ENCODE assay signal across 22 mouse cellular contexts in genomic region chr2:35797998-35798397, GRCm38 (mm10).
A peak's percentile ranks its signal among the peaks of the same experiment; 100 is the strongest.
DNase-seq lines count a peak whose midpoint lies in the region; ATAC-seq and TF ChIP-seq lines count a peak whose summit lies in the region.
"Had no signal": no experiment of that assay in that cellular context is flagged by ENCODE, and none has a peak within 500 bp of the region (broad histone marks: within the 10 kb centered on the region; RNA-seq: fewer than 3 reads in every experiment).

No protein-coding gene starts in this region.

- WGBS in kidney, embryonic 14.5 days, result 27% methylated on average over 8 of the region's 8 CpGs
- 52% methylated on average over 8 of the region's 8 CpGs for WGBS in stomach, postnatal 0 days

- 0 out of 2 replicates have a peak, but pooled peaks cover 5% of the 10 kb centered on the region for H3K4me1 ChIP-seq in kidney, embryonic 14.5 days (ENCODE audit: control insufficient read depth, insufficient read depth, low read length)
- no peaks in the 10 kb centered on the region for H3K4me1 ChIP-seq in stomach, postnatal 0 days (replicated peaks; ENCODE audit: control insufficient read depth, insufficient read depth)
- H3K4me1 ChIP-seq: embryonic facial prominence, embryonic 15.5 days; forebrain, embryonic 10.5 days; forebrain, embryonic 15.5 days; hindbrain, embryonic 12.5 days had no signal

- no peak overlapping the region for H3K27ac ChIP-seq in kidney, embryonic 14.5 days (ENCODE audit: low read depth, low read length)
- H3K27ac ChIP-seq in stomach, postnatal 0 days (replicated peaks), result no peak overlapping the region
- H3K27ac ChIP-seq: embryonic facial prominence, embryonic 15.5 days; forebrain, embryonic 10.5 days; forebrain, embryonic 15.5 days; heart, embryonic 10.5 days; hindbrain, embryonic 12.5 days had no signal

- TF ChIP-seq EP300 in stomach, postnatal 0 days (optimal IDR thresholded peaks at IDR 0.05), result no peak

- H3K27me3 ChIP-seq in kidney, embryonic 14.5 days (ENCODE audit: control insufficient read depth, insufficient read depth, low read length), result no peaks in the 10 kb centered on the region
- H3K27me3 ChIP-seq in stomach, postnatal 0 days (ENCODE audit: control insufficient read depth, insufficient read depth, low read length), result no peaks in the 10 kb centered on the region
- H3K27me3 ChIP-seq: embryonic facial prominence, embryonic 15.5 days; forebrain, embryonic 15.5 days; hindbrain, embryonic 12.5 days had no signal

- ATAC-seq in kidney, embryonic 14.5 days (ENCODE audit: low FRiP score, low TSS enrichment), result peak; percentile 80
- no peak for ATAC-seq in stomach, postnatal 0 days (ENCODE audit: low FRiP score, low TSS enrichment)
- ATAC-seq: forebrain, embryonic 15.5 days; hindbrain, embryonic 16.5 days; inflammation-experienced regulatory T-cells, adult 6 months had no signal

- H3K4me3 ChIP-seq in kidney, embryonic 14.5 days (ENCODE audit: low read length), result no peak overlapping the region
- H3K4me3 ChIP-seq in stomach, postnatal 0 days (ENCODE audit: low read depth, low read length), result no peak overlapping the region
- H3K4me3 ChIP-seq: embryonic facial prominence, embryonic 15.5 days; erythroblast, embryonic 14.5 days; forebrain, embryonic 10.5 days; forebrain, embryonic 15.5 days; heart, embryonic 10.5 days; hindbrain, embryonic 12.5 days had no signal

- no peak overlapping the region for H3K9ac ChIP-seq in kidney, embryonic 14.5 days (ENCODE audit: low read depth, low read length)
- H3K9ac ChIP-seq in stomach, postnatal 0 days (ENCODE audit: low read length), result no peak overlapping the region
- H3K9ac ChIP-seq: embryonic facial prominence, embryonic 15.5 days; forebrain, embryonic 15.5 days; hindbrain, embryonic 12.5 days had no signal

- DNase-seq in kidney, postnatal 4 days, result no peak
- peak; percentile 16 for DNase-seq in ZHBTc4 (ENCODE audit: low read depth, low spot score)
- peak; percentile 58 for DNase-seq in adrenal gland, adult 2 months
- peak; percentile 36 for DNase-seq in adrenal gland, postnatal 25 days
- DNase-seq in stomach, postnatal 0 days (ENCODE audit: low spot score), result no peak
- no peak for DNase-seq in layer of hippocampus, adult 9-10 months (ENCODE audit: low spot score)
- DNase-seq in spleen, postnatal 36 days (ENCODE audit: low spot score in 2 of 2), result no peak
- DNase-seq: cerebellum, adult 2 months; cerebellum, postnatal 10 days; gastrocnemius, postnatal 10 days; heart, adult 18-20 months; heart, postnatal 10 days; heart, postnatal 4 days had no signal

- H3K36me3 ChIP-seq in kidney, embryonic 14.5 days (ENCODE audit: control insufficient read depth, insufficient read depth, low read length), result no peaks in the 10 kb centered on the region
- H3K36me3 ChIP-seq in stomach, postnatal 0 days (ENCODE audit: control insufficient read depth, insufficient read depth, low read length), result no peaks in the 10 kb centered on the region
- H3K36me3 ChIP-seq: embryonic facial prominence, embryonic 15.5 days; forebrain, embryonic 10.5 days; forebrain, embryonic 15.5 days; heart, embryonic 10.5 days; hindbrain, embryonic 12.5 days had no signal

- TF ChIP-seq CTCF in stomach, postnatal 0 days (IDR thresholded peaks at IDR 0.05; ENCODE audit: low read depth), result no peak

- 0 out of 2 replicates have a peak, but pooled peaks cover 3% of the 10 kb centered on the region for H3K9me3 ChIP-seq in kidney, embryonic 14.5 days (ENCODE audit: control insufficient read depth, low read length)
- no peaks in the 10 kb centered on the region for H3K9me3 ChIP-seq in stomach, postnatal 0 days (ENCODE audit: control insufficient read depth, low read length)
- H3K9me3 ChIP-seq: embryonic facial prominence, embryonic 15.5 days; forebrain, embryonic 15.5 days; heart, embryonic 10.5 days had no signal

- no peak overlapping the region for H3K4me2 ChIP-seq in kidney, embryonic 14.5 days (replicated peaks; ENCODE audit: low read depth, low read length)
- H3K4me2 ChIP-seq in stomach, postnatal 0 days (replicated peaks; ENCODE audit: low read depth), result no peak overlapping the region
- H3K4me2 ChIP-seq: embryonic facial prominence, embryonic 15.5 days; forebrain, embryonic 15.5 days; hindbrain, embryonic 12.5 days had no signal

Comparison
In these comparisons a context has a peak if more than half of its experiments do, and no peak if none do; other contexts are left out.
1. DNase-seq: peak in ZHBTc4 (single experiment), adrenal gland, adult 2 months (single experiment) and adrenal gland, postnatal 25 days (single experiment); none in kidney, postnatal 4 days (0 of 2), stomach, postnatal 0 days (single experiment), layer of hippocampus, adult 9-10 months (single experiment) and spleen, postnatal 36 days (0 of 2).